Mouse (Mus musculus) CD8-positive naive resting alpha-beta T cell, adult 57 days (primary cell): Measurements from ENCODE around the gene Prpf4b. TPM values are rescaled to one million over a fixed set of nuclear protein-coding genes. Genes with fewer than 3 reads are reported as not detected.

ENCODE experiments used
- total RNA-seq: library from RNA; stranded (reverse); gene quantifications from one replicate; pipeline ENCODE4 v1.2.4, GENCODE M21; 2023

The Prpf4b gene
- total RNA-seq, result 178 TPM

GRCm38 (mm10) chr13:34875166-34875710 is at the start of gene Prpf4b:
Prpf4b (plus strand) TSS chr13:34875302.

GRCm38 (mm10) chr13:34924210-34924609 is 49.1 kb downstream of the Prpf4b start, which contains the start of the genes Fam217a and 4933417A18Rik:
Fam217a (minus strand) TSS chr13:34924310.
4933417A18Rik (plus strand) TSS chr13:34924409.

Other genes with a start within 250 kb of the Prpf4b start
- 7.5 TPM for gene Pxdc1, start 221.8 kb upstream of the Prpf4b start, total RNA-seq
- not detected for gene Fam50b, start 140.5 kb upstream of the Prpf4b start, total RNA-seq
- gene Fam217a, start 49.0 kb downstream of the Prpf4b start, total RNA-seq, result 2.4 TPM
- not detected for gene 4933417A18Rik, start 49.1 kb downstream of the Prpf4b start, total RNA-seq
- not detected for gene Eci3, start 88.5 kb downstream of the Prpf4b start, total RNA-seq
- 28.2 TPM for gene Eci2, start 151.8 kb downstream of the Prpf4b start, total RNA-seq